Mouse (Mus musculus): ENCODE data around the gene Ddx60. TPM values are rescaled to one million over a fixed set of nuclear protein-coding genes. Genes with fewer than 3 reads are reported as not detected.

The Ddx60 gene
- polyA plus RNA-seq, 1 experiment from 2014 or later = 0.84 TPM

DNA sequence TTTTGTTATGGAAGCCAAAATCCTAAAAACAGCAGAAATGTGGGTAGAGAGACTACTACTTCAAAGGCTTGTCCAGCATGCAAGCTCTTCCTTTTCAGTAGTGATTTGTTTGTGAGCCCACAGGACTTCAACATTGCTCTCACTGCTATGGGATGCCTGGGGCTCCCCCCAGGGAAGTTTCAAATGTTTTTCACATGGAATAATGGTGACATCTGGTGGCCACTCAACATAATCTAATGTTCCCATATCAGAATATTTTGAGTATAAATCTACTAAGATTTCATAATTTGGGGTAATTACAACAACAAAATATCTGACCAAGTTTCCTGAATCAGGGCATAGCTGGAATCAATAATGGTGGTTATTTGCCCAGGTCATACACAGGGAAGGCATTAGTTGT lies 132.5 kb downstream of the Ddx60 start:
- no peaks in the 10 kb centered on the region for H3K27me3 ChIP-seq (ENCODE audit: control insufficient read depth, insufficient read depth, low read length)
- H3K4me1 ChIP-seq (replicated peaks; ENCODE audit: control insufficient read depth, insufficient read depth, low read length) = no peaks in the 10 kb centered on the region
- H3K9ac ChIP-seq = no peak overlapping the region
- no peaks in the 10 kb centered on the region for H3K9me3 ChIP-seq (ENCODE audit: control insufficient read depth, low read length)
- no peak overlapping the region for H3K27ac ChIP-seq
- no peak overlapping the region for H3K4me2 ChIP-seq (replicated peaks)
- H3K36me3 ChIP-seq (replicated peaks; ENCODE audit: control insufficient read depth, insufficient read depth) = no peaks in the 10 kb centered on the region
- ATAC-seq (ENCODE audit: low FRiP score) (no peak), DNase-seq (ENCODE audit: low spot score) (peak; percentile 56)
- H3K4me3 ChIP-seq (replicated peaks; ENCODE audit: low read length) = no peak overlapping the region

DNA sequence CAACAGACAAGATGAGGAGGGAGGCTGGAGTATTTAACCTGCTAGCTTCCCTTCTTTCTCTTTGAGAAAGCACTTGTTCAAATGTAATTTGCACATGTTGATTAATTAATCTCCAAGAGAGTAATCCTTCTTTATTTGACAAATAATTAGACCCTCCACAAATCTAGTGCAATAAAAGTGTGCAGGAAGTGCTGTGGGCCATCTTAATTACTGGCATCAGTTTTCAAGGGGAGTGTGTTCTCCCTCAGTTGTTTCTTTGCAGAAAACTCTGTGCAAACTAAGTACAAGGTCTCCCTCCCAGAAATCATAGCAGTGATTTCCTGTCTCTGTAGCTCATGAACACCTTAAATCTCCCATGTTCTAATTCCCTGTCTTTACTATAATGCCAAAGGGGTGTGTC lies 140.4 kb downstream of the Ddx60 start:
- DNase-seq (ENCODE audit: low spot score) (no peak), ATAC-seq (ENCODE audit: low FRiP score) (no peak)
- H3K27me3 ChIP-seq (ENCODE audit: control insufficient read depth, insufficient read depth, low read length) = no peaks in the 10 kb centered on the region
- no peaks in the 10 kb centered on the region for H3K9me3 ChIP-seq (ENCODE audit: control insufficient read depth, low read length)
- H3K36me3 ChIP-seq (replicated peaks; ENCODE audit: control insufficient read depth, insufficient read depth) = no peaks in the 10 kb centered on the region
- no peak overlapping the region for H3K27ac ChIP-seq
- H3K4me1 ChIP-seq (replicated peaks; ENCODE audit: control insufficient read depth, insufficient read depth, low read length) = no peaks in the 10 kb centered on the region
- H3K4me2 ChIP-seq (replicated peaks) = no peak overlapping the region
- no peak overlapping the region for H3K9ac ChIP-seq
- H3K4me3 ChIP-seq (replicated peaks; ENCODE audit: low read length) = no peak overlapping the region

DNA sequence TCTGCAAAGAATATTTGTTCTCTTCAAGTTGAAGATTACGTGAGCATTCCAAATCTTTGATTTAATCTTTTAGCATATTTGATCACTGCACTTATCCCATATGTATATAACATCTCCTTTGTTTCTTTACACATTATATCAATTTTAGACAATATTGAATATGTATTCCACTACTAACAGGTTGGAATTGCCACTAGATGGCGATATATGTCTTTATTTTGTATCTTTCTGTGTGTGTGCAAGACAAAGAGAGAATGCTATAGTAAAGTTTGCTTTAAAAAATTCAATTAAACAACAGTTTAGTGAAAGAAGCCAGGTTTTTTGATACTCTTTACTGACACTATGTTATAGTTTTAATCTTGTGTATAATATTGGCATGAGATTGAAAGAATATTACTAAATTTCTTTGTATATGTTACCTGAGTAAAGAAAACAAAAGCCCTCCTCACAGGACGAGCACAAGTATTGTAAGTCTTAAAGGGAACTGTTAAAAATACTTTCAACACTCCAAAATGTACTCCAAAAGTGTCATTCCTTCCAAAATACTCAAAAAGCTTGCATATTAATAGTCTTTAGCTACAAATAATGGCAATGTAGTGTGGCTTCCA lies 152.4 kb downstream of the Ddx60 start:
- Histone ChIP-seq H3K4me1 (replicated peaks; ENCODE audit: control insufficient read depth, insufficient read depth, low read length) (no peaks in the 10 kb centered on the region), H3K36me3 (replicated peaks; ENCODE audit: control insufficient read depth, insufficient read depth) (no peaks in the 10 kb centered on the region), H3K4me3 (replicated peaks; ENCODE audit: low read length) (no peak overlapping the region), H3K27ac (no peak overlapping the region), H3K9ac (no peak overlapping the region), H3K27me3 (ENCODE audit: control insufficient read depth, insufficient read depth, low read length) (no peaks in the 10 kb centered on the region), H3K9me3 (ENCODE audit: control insufficient read depth, low read length) (no peaks in the 10 kb centered on the region), H3K4me2 (replicated peaks) (no peak overlapping the region)
- DNase-seq (ENCODE audit: low spot score) (peak; percentile 89), ATAC-seq (ENCODE audit: low FRiP score) (peak; percentile 83; the same call in 1 of the 2 replicates)
- 55% methylated on average over 3 of the region's 3 CpGs for WGBS

DNA sequence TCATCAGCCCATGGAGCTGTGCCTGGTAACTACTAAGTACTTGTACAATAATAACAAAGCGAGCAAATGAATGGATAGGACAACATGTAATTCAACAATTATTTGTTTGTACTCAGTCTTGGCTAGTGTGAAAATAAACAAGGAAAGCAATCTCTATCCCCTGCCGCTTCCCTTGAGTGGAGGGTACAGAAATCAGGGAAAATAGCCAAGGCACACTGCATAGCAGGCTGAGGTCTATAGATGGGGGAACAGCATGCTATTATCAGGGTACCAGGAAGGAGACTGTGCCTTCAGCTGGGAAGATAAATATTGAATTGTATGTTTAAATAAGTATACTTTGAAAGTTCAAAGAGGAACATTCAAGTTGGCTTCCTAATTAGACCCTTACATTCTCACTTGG lies 153.9 kb downstream of the Ddx60 start:
- no peak overlapping the region for H3K27ac ChIP-seq
- H3K36me3 ChIP-seq (replicated peaks; ENCODE audit: control insufficient read depth, insufficient read depth) = no peaks in the 10 kb centered on the region
- H3K9ac ChIP-seq = no peak overlapping the region
- WGBS = 80% methylated on average over 2 of the region's 2 CpGs
- no peak overlapping the region for H3K4me3 ChIP-seq (replicated peaks; ENCODE audit: low read length)
- ATAC-seq (ENCODE audit: low FRiP score) = no peak
- no peaks in the 10 kb centered on the region for H3K27me3 ChIP-seq (ENCODE audit: control insufficient read depth, insufficient read depth, low read length)
- H3K4me1 ChIP-seq (replicated peaks; ENCODE audit: control insufficient read depth, insufficient read depth, low read length) = no peaks in the 10 kb centered on the region
- no peak overlapping the region for H3K4me2 ChIP-seq (replicated peaks)
- no peaks in the 10 kb centered on the region for H3K9me3 ChIP-seq (ENCODE audit: control insufficient read depth, low read length)
- DNase-seq (ENCODE audit: low spot score) = no peak

Other genes starting within 250 kb of the Ddx60 start
- gene Palld, start 25.4 kb upstream of the Ddx60 start, polyA plus RNA-seq (2014; fragmentation: Nextera tagmentation; extraction: Ambion mirVana) = 15.9 and 17.3 TPM in 2 replicates
- gene Anxa10, start 195.1 kb downstream of the Ddx60 start, polyA plus RNA-seq (2014; fragmentation: Nextera tagmentation; extraction: Ambion mirVana) = not detected in 2 replicates